Mouse (Mus musculus): Measurements from ENCODE around the gene Gpatch11. TPM values are rescaled to one million over a fixed set of nuclear protein-coding genes. Genes with fewer than 3 reads are reported as not detected.
"Not testable (repeated sequence)": the region's sequence is repeated elsewhere in the genome, so short reads cannot be mapped to it uniquely, and the experiment has no call there.

Gpatch11 gene
- polyA plus RNA-seq (2015; fragmentation: Nextera tagmentation; extraction: Ambion mirVana): 54.4 and 56.9 TPM in 2 replicates

DNA sequence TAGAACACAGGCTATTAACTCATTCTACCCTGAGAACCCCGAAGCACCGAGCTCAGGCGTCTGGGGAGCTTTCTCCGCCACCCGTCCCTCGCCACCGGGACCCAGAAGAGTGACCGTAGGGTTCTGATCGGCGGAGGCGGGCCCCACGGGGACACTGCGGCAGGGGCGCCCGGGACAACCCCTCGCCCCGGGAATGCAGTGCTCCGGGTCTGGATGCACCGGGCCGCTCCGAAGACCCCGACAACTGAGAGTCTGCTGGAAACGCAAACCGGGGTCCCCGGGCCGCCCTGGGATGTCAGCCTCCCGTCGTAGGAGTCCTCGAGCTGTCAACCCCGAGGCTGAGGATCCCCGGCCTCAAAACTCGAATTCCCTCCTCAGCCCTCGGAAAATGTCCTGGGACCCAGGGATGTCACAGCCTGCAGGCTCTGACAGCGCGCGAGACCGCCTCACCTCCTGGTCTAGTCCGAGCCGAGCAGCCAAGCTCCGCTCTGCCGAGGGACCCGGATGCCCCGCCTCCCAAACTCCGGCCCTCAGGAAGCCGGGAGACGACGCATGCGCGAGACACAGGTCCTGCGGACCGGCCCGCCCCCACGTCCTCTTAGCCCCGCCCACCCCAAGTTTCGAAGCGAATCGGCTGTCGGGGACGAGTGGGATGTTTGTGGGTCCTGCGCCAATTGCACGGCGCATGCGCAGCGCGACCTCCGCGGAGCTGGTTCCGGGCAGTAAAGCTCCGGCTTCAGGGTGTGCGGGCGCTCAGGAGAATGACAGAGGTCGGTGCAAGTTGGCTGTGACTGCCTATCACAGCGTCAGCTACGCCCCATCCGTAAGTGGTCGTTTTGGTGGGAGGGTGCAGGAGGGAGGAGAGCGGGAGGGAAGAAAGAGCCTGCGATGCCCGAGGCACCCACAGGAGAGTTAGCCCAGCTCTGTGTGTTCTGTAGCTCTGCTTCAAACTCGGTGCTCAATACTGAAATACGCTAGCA is at the start of gene Gpatch11, which contains the start of gene Heatr5b:
TSS of gene Gpatch11 (plus strand) at position 712 of the 980 bp plus-strand sequence.
TSS of gene Heatr5b (minus strand) at position 509 of the 980 bp plus-strand sequence.
- peak; percentile 99 for ATAC-seq

GRCm38 (mm10) chr17:78788273-78788672 is 47.1 kb upstream of the Gpatch11 start:
- ATAC-seq; H3K9ac ChIP-seq (ENCODE audit: low read depth, low read length); H3K4me1 ChIP-seq (ENCODE audit: control insufficient read depth, insufficient read depth, low read depth, low read length); H3K4me2 ChIP-seq (ENCODE audit: low read length); H3K4me3 ChIP-seq (ENCODE audit: low read length); H3K27me3 ChIP-seq (replicated peaks; ENCODE audit: control insufficient read depth, insufficient read depth, low read length); H3K27ac ChIP-seq (ENCODE audit: low read depth, low read length); H3K9me3 ChIP-seq (ENCODE audit: control insufficient read depth, low read length): not testable (repeated sequence)
- peaks cover 16% of the 10 kb centered on the region for H3K36me3 ChIP-seq (ENCODE audit: control insufficient read depth, insufficient read depth, low read length)
- WGBS: 77% methylated on average over 3 of the region's 3 CpGs

More for the DNA sequence above, at the start of gene Gpatch11, which contains the start of gene Heatr5b:
- H3K9me3 ChIP-seq (ENCODE audit: control insufficient read depth, low read length): no peaks in the 10 kb centered on the region
- H3K4me3 ChIP-seq (ENCODE audit: low read length): peak within 1 kb of the TSS; percentile 89
- WGBS: under 1% methylated on average over 79 of the region's 81 CpGs
- H3K9ac ChIP-seq (ENCODE audit: low read depth, low read length): peak within 1 kb of the TSS; percentile 91
- peak within 1 kb of the TSS; percentile 90 for H3K4me2 ChIP-seq (ENCODE audit: low read length)
- H3K27me3 ChIP-seq (replicated peaks; ENCODE audit: control insufficient read depth, insufficient read depth, low read length): no peaks in the 10 kb centered on the region
- H3K27ac ChIP-seq (ENCODE audit: low read depth, low read length): peak within 1 kb of the TSS; percentile 89
- H3K4me1 ChIP-seq (ENCODE audit: control insufficient read depth, insufficient read depth, low read depth, low read length): peaks cover 11% of the 10 kb centered on the region
- H3K36me3 ChIP-seq (ENCODE audit: control insufficient read depth, insufficient read depth, low read length): peaks cover 8% of the 10 kb centered on the region

- Histone ChIP-seq H3K4me1 (ENCODE audit: control insufficient read depth, insufficient read depth, low read depth, low read length) (no peaks in the 10 kb centered on the region), H3K9ac (ENCODE audit: low read depth, low read length) (no peak overlapping the region), H3K4me3 (ENCODE audit: low read length) (no peak overlapping the region), H3K36me3 (ENCODE audit: control insufficient read depth, insufficient read depth, low read length) (peaks cover 23% of the 10 kb centered on the region), H3K9me3 (ENCODE audit: control insufficient read depth, low read length) (no peaks in the 10 kb centered on the region), H3K27ac (ENCODE audit: low read depth, low read length) (no peak overlapping the region), H3K4me2 (ENCODE audit: low read length) (no peak overlapping the region), H3K27me3 (replicated peaks; ENCODE audit: control insufficient read depth, insufficient read depth, low read length) (no peaks in the 10 kb centered on the region)
- ATAC-seq: no peak
- WGBS: 65% methylated on average over 7 of the region's 7 CpGs
Measured at GRCm38 (mm10) chr17:78791068-78791689, 44.2 kb upstream of the Gpatch11 start.

DNA sequence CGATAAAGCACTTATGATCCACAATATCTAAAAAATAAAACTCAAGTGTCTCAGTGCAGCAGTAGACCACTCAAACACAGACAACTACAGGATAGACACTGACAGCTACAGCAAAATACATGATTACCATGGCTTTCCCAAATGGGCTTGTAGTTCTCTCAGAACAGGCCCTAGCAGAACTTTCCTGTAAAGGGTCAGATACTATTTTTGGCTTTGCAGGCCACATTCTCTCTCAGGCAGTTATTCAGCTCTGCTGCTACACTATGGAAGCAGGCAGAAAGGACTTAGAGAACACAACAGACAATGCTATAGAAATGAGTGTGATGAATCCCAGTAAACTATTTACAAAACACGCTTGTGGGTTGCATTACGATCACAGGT is 43.7 kb upstream of the Gpatch11 start:
- Histone ChIP-seq H3K9me3 (ENCODE audit: control insufficient read depth, low read length) (no peaks in the 10 kb centered on the region), H3K4me2 (ENCODE audit: low read length) (no peak overlapping the region), H3K27ac (ENCODE audit: low read depth, low read length) (no peak overlapping the region), H3K9ac (ENCODE audit: low read depth, low read length) (no peak overlapping the region), H3K4me3 (ENCODE audit: low read length) (no peak overlapping the region), H3K36me3 (ENCODE audit: control insufficient read depth, insufficient read depth, low read length) (peaks cover 23% of the 10 kb centered on the region), H3K4me1 (ENCODE audit: control insufficient read depth, insufficient read depth, low read depth, low read length) (no peaks in the 10 kb centered on the region), H3K27me3 (replicated peaks; ENCODE audit: control insufficient read depth, insufficient read depth, low read length) (no peaks in the 10 kb centered on the region)
- 85% methylated on average over 3 of the region's 3 CpGs for WGBS
- ATAC-seq: no peak

DNA sequence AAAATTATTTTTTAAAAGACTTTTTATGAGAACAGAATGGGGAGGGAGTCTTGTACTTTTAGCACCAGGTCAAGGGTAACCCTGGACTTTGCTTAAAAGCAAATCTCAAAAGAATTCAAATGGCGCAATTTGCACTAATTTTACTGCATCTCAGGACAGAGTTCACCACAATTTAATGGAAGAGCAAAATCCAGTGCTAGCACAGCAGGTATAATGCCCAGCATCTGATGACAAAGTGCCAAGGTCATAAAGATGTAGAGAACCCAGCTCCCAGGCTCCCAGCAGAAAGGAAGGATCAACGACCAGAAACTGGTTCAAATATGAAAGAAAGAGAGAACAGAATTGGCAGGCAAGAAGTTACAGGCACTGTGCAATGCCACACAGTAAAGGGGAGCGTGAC is 43.2 kb upstream of the Gpatch11 start:
- ATAC-seq: no peak
- Histone ChIP-seq H3K4me3 (ENCODE audit: low read length) (no peak overlapping the region), H3K36me3 (ENCODE audit: control insufficient read depth, insufficient read depth, low read length) (peaks cover 23% of the 10 kb centered on the region), H3K4me2 (ENCODE audit: low read length) (no peak overlapping the region), H3K9ac (ENCODE audit: low read depth, low read length) (no peak overlapping the region), H3K4me1 (ENCODE audit: control insufficient read depth, insufficient read depth, low read depth, low read length) (no peaks in the 10 kb centered on the region), H3K27ac (ENCODE audit: low read depth, low read length) (no peak overlapping the region), H3K27me3 (replicated peaks; ENCODE audit: control insufficient read depth, insufficient read depth, low read length) (no peaks in the 10 kb centered on the region), H3K9me3 (ENCODE audit: control insufficient read depth, low read length) (no peaks in the 10 kb centered on the region)
- WGBS: 89% methylated on average over 3 of the region's 3 CpGs

DNA sequence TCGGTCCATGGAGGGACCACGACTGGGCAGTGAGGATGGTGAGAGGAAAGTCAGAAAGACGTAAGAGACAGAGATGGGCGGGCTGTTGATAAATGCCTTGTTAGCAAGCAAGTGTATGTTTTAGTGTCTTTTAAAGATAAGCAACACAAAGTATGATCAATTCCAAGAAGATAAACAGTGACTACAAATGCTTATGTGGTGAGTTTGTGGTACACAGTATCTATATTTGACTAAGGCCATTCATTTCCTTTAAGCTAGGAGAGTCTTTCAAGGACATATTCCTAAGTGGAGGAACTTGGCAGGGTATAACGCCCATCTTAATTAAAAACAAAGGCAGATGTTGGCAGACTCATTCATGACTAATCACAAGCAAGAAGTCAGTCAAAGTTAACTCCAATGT is 41.0 kb upstream of the Gpatch11 start:
- Histone ChIP-seq H3K4me1 (ENCODE audit: control insufficient read depth, insufficient read depth, low read depth, low read length) (no peaks in the 10 kb centered on the region), H3K27ac (ENCODE audit: low read depth, low read length) (no peak overlapping the region), H3K4me3 (ENCODE audit: low read length) (no peak overlapping the region), H3K27me3 (replicated peaks; ENCODE audit: control insufficient read depth, insufficient read depth, low read length) (no peaks in the 10 kb centered on the region), H3K4me2 (ENCODE audit: low read length) (no peak overlapping the region), H3K9me3 (ENCODE audit: control insufficient read depth, low read length) (no peaks in the 10 kb centered on the region), H3K9ac (ENCODE audit: low read depth, low read length) (no peak overlapping the region), H3K36me3 (ENCODE audit: control insufficient read depth, insufficient read depth, low read length) (peaks cover 22% of the 10 kb centered on the region)
- ATAC-seq: no peak
- 91% methylated on average over 5 of the region's 5 CpGs for WGBS

- peaks cover 29% of the 10 kb centered on the region for H3K36me3 ChIP-seq (ENCODE audit: control insufficient read depth, insufficient read depth, low read length)
Measured at GRCm38 (mm10) chr17:78797222-78797621, 38.1 kb upstream of the Gpatch11 start.

DNA sequence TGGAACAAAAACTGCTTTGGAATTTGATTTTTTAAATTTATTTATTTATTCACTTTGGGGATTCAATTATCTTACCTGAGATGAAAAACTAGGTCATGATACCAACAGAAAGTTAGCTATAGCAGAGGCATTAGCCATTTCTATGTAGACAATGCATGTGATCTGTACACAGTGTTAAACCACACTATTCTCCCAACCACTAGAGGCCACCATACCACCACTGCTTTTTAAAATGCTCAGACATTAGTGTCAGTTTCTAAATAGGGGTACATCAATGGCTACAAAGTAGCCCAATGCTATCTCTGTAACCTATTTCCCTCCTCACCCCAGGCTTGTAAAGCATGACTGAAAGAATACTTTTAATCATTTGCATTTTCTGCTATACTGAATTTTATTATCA is 26.3 kb upstream of the Gpatch11 start:
- H3K4me1 ChIP-seq (ENCODE audit: control insufficient read depth, insufficient read depth, low read depth, low read length): no peaks in the 10 kb centered on the region
- no peak overlapping the region for H3K9ac ChIP-seq (ENCODE audit: low read depth, low read length)
- no peak overlapping the region for H3K27ac ChIP-seq (ENCODE audit: low read depth, low read length)
- no peaks in the 10 kb centered on the region for H3K27me3 ChIP-seq (replicated peaks; ENCODE audit: control insufficient read depth, insufficient read depth, low read length)
- peaks cover 21% of the 10 kb centered on the region for H3K36me3 ChIP-seq (ENCODE audit: control insufficient read depth, insufficient read depth, low read length)
- H3K9me3 ChIP-seq (ENCODE audit: control insufficient read depth, low read length): no peaks in the 10 kb centered on the region
- no peak overlapping the region for H3K4me3 ChIP-seq (ENCODE audit: low read length)
- peak; percentile 60; the same call in 1 of the 2 replicates for ATAC-seq
- no peak overlapping the region for H3K4me2 ChIP-seq (ENCODE audit: low read length)

More at GRCm38 (mm10) chr17:78797222-78797621, 38.1 kb upstream of the Gpatch11 start:
- no peaks in the 10 kb centered on the region for H3K9me3 ChIP-seq (ENCODE audit: control insufficient read depth, low read length)
- 97% methylated on average over 1 of the region's 1 CpGs for WGBS
- no peak overlapping the region for H3K9ac ChIP-seq (ENCODE audit: low read depth, low read length)
- no peaks in the 10 kb centered on the region for H3K4me1 ChIP-seq (ENCODE audit: control insufficient read depth, insufficient read depth, low read depth, low read length)
- H3K4me3 ChIP-seq (ENCODE audit: low read length): no peak overlapping the region
- H3K27me3 ChIP-seq (replicated peaks; ENCODE audit: control insufficient read depth, insufficient read depth, low read length): no peaks in the 10 kb centered on the region
- ATAC-seq: no peak
- H3K4me2 ChIP-seq (ENCODE audit: low read length): no peak overlapping the region
- no peak overlapping the region for H3K27ac ChIP-seq (ENCODE audit: low read depth, low read length)

DNA sequence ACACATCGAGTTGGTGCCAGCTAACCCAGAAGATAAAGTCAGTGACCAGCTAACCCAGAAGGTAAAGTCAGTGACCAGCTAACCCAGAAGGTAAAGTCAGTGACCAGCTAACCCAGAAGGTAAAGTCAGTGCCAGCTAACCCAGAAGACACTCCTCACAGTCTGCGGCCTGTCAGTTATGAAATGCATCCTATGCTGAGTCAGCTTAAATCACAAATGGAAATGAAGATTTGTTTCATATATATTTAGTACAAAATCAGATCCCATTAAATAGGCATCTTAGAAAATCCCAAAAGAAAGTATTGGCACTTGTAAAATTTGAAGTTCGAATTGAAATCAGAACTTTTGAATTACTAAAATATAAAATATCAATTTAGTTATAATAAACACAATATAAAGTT is 25.8 kb upstream of the Gpatch11 start:
- Histone ChIP-seq H3K9me3 (ENCODE audit: control insufficient read depth, low read length) (no peaks in the 10 kb centered on the region), H3K4me3 (ENCODE audit: low read length) (no peak overlapping the region), H3K4me2 (ENCODE audit: low read length) (no peak overlapping the region), H3K4me1 (ENCODE audit: control insufficient read depth, insufficient read depth, low read depth, low read length) (no peaks in the 10 kb centered on the region), H3K9ac (ENCODE audit: low read depth, low read length) (no peak overlapping the region), H3K27ac (ENCODE audit: low read depth, low read length) (no peak overlapping the region), H3K36me3 (ENCODE audit: control insufficient read depth, insufficient read depth, low read length) (peaks cover 21% of the 10 kb centered on the region), H3K27me3 (replicated peaks; ENCODE audit: control insufficient read depth, insufficient read depth, low read length) (no peaks in the 10 kb centered on the region)
- 94% methylated on average over 3 of the region's 3 CpGs for WGBS
- ATAC-seq: no peak
